In the genomic region with DNA sequence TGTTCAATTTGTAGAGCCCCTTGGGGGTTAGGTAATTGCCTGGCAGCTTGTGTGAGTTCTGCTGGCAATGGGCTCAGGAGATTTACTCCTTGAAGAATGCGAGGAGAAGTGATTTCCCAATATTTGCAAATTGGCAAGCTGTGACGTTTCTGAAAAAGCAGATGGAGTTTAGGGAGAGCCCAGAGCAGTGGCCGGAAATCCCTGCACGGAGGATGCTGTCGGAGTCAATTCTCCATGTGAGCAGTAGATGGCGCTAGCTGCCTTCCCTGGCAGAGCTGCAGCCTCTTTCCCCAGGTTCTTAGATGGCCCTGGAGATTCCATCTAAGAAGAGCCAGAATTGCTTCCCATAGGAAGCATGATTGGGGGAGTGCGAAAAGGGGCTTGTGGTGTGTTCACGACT, we compare ENCODE assay signal across 8 mouse cellular contexts. TPM values are rescaled to one million over a fixed set of nuclear protein-coding genes. Genes with fewer than 3 reads are reported as not detected.
DNase-seq lines count a peak whose midpoint lies in the region; ATAC-seq and TF ChIP-seq lines count a peak whose summit lies in the region.

No protein-coding gene starts in this region.

- ATAC-seq in CD4-positive, CD25-positive, alpha-beta regulatory T cell, adult 4 months, result peak; percentile 58
- ATAC-seq in embryonic facial prominence, embryonic 15.5 days (ENCODE audit: insufficient number of reproducible peaks, low FRiP score, low TSS enrichment, low read depth), result peak; percentile 27; the same call in 1 of the 2 replicates
- no peak for ATAC-seq in liver, embryonic 11.5 days (replicated peaks; ENCODE audit: low FRiP score)
- ATAC-seq in neural tube, embryonic 11.5 days (ENCODE audit: insufficient read depth, low FRiP score, low TSS enrichment), result peak; percentile 55

- no peak for TF ChIP-seq POLR2A in bone marrow macrophage, adult 2 months (IDR thresholded peaks at IDR 0.05; ENCODE audit: borderline replicate concordance, low read depth, low read length)
- TF ChIP-seq POLR2A in testis, adult 2 months (IDR thresholded peaks at IDR 0.05; ENCODE audit: control insufficient read depth, low read depth, low read length), result no peak

- no peak overlapping the region for H3K4me2 ChIP-seq in embryonic facial prominence, embryonic 15.5 days (replicated peaks)
- H3K4me2 ChIP-seq in liver, embryonic 11.5 days, result no peak overlapping the region
- 0 out of 2 replicates have a peak overlapping the region, but pooled peaks have one; percentile 2 for H3K4me2 ChIP-seq in neural tube, embryonic 11.5 days (ENCODE audit: low read depth)

- H3K27ac ChIP-seq in bone marrow macrophage, adult 2 months (ENCODE audit: insufficient read depth, low read depth, low read length), result no peak overlapping the region
- no peak overlapping the region for H3K27ac ChIP-seq in embryonic facial prominence, embryonic 15.5 days (replicated peaks)
- no peak overlapping the region for H3K27ac ChIP-seq in heart, embryonic 10.5 days
- H3K27ac ChIP-seq in liver, embryonic 11.5 days (ENCODE audit: low read depth, low read length), result no peak overlapping the region
- no peak overlapping the region for H3K27ac ChIP-seq in neural tube, embryonic 11.5 days (ENCODE audit: low read depth, low read length)
- H3K27ac ChIP-seq in testis, adult 2 months (ENCODE audit: control insufficient read depth, insufficient read depth, low read depth, low read length), result no peak overlapping the region

- no peaks in the 10 kb centered on the region for H3K4me1 ChIP-seq in bone marrow macrophage, adult 2 months (ENCODE audit: control insufficient read depth, insufficient read depth, low read length)
- H3K4me1 ChIP-seq in embryonic facial prominence, embryonic 15.5 days, result peaks cover 6% of the 10 kb centered on the region
- peaks cover 17% of the 10 kb centered on the region for H3K4me1 ChIP-seq in heart, embryonic 10.5 days
- no peaks in the 10 kb centered on the region for H3K4me1 ChIP-seq in liver, embryonic 11.5 days (replicated peaks; ENCODE audit: control insufficient read depth, insufficient read depth, low read length)
- H3K4me1 ChIP-seq in neural tube, embryonic 11.5 days (ENCODE audit: control insufficient read depth, insufficient read depth, low read length), result no peaks in the 10 kb centered on the region; the same call in 1 of the 2 replicates
- no peaks in the 10 kb centered on the region for H3K4me1 ChIP-seq in testis, adult 2 months (ENCODE audit: control insufficient read depth, insufficient read depth, low read length)

- under 1% methylated on average over 8 of the region's 8 CpGs for WGBS in embryonic facial prominence, embryonic 15.5 days
- 3% methylated on average over 8 of the region's 8 CpGs for WGBS in heart, embryonic 10.5 days
- 5% methylated on average over 8 of the region's 8 CpGs for WGBS in liver, embryonic 11.5 days
- WGBS in neural tube, embryonic 11.5 days, result 4% methylated on average over 8 of the region's 8 CpGs

- peak; percentile 79 for DNase-seq in heart, embryonic 10.5 days (ENCODE audit: low spot score)
- DNase-seq in kidney, postnatal 10 days, result peak; percentile 81
- DNase-seq in liver, embryonic 11.5 days (ENCODE audit: low spot score), result peak; percentile 40
- peak; percentile 72 for DNase-seq in neural tube, embryonic 11.5 days (ENCODE audit: low spot score)

- no peak overlapping the region for H3K4me3 ChIP-seq in bone marrow macrophage, adult 2 months (ENCODE audit: insufficient read depth, low read length)
- H3K4me3 ChIP-seq in embryonic facial prominence, embryonic 15.5 days (replicated peaks), result no peak overlapping the region
- no peak overlapping the region for H3K4me3 ChIP-seq in heart, embryonic 10.5 days
- H3K4me3 ChIP-seq in liver, embryonic 11.5 days (ENCODE audit: low read depth, low read length), result no peak overlapping the region
- H3K4me3 ChIP-seq in neural tube, embryonic 11.5 days (ENCODE audit: low read depth, low read length), result no peak overlapping the region
- no peak overlapping the region for H3K4me3 ChIP-seq in testis, adult 2 months (ENCODE audit: control insufficient read depth, low read depth, low read length)

- H3K36me3 ChIP-seq in embryonic facial prominence, embryonic 15.5 days, result no peaks in the 10 kb centered on the region
- no peaks in the 10 kb centered on the region for H3K36me3 ChIP-seq in heart, embryonic 10.5 days
- H3K36me3 ChIP-seq in liver, embryonic 11.5 days (ENCODE audit: control insufficient read depth, insufficient read depth, low read length), result no peaks in the 10 kb centered on the region
- H3K36me3 ChIP-seq in neural tube, embryonic 11.5 days (ENCODE audit: control insufficient read depth, insufficient read depth, low read length), result no peaks in the 10 kb centered on the region
- H3K36me3 ChIP-seq in testis, adult 2 months (ENCODE audit: control insufficient read depth, insufficient read depth, low read length), result no peaks in the 10 kb centered on the region

- peak; percentile 90 for TF ChIP-seq CTCF in bone marrow macrophage, adult 2 months (IDR thresholded peaks at IDR 0.05; ENCODE audit: low read depth, low read length)
- TF ChIP-seq CTCF in testis, adult 2 months (IDR thresholded peaks at IDR 0.05; ENCODE audit: control insufficient read depth, insufficient read depth, insufficient replicate concordance, low read depth, low read length), result peak; percentile 96

- H3K27me3 ChIP-seq in embryonic facial prominence, embryonic 15.5 days, result peaks cover 2% of the 10 kb centered on the region; the same call in 1 of the 2 replicates
- peaks cover 19% of the 10 kb centered on the region; the same call in 1 of the 2 replicates for H3K27me3 ChIP-seq in heart, embryonic 10.5 days (ENCODE audit: insufficient read depth, poor library complexity, severe bottlenecking)
- no peaks in the 10 kb centered on the region for H3K27me3 ChIP-seq in liver, embryonic 11.5 days (replicated peaks; ENCODE audit: control insufficient read depth, insufficient read depth, low read length)
- no peaks in the 10 kb centered on the region for H3K27me3 ChIP-seq in neural tube, embryonic 11.5 days (ENCODE audit: control insufficient read depth, insufficient read depth, low read length)
- no peaks in the 10 kb centered on the region for H3K27me3 ChIP-seq in testis, adult 2 months (ENCODE audit: control insufficient read depth, insufficient read depth, low read length)

- no peak overlapping the region for H3K9ac ChIP-seq in embryonic facial prominence, embryonic 15.5 days
- no peak overlapping the region for H3K9ac ChIP-seq in liver, embryonic 11.5 days (ENCODE audit: low read depth, low read length)
- H3K9ac ChIP-seq in neural tube, embryonic 11.5 days (ENCODE audit: low read length), result no peak overlapping the region

- no peaks in the 10 kb centered on the region for H3K9me3 ChIP-seq in embryonic facial prominence, embryonic 15.5 days (replicated peaks)
- no peaks in the 10 kb centered on the region for H3K9me3 ChIP-seq in heart, embryonic 10.5 days
- H3K9me3 ChIP-seq in liver, embryonic 11.5 days (ENCODE audit: control insufficient read depth, low read length), result no peaks in the 10 kb centered on the region
- H3K9me3 ChIP-seq in neural tube, embryonic 11.5 days (ENCODE audit: control insufficient read depth, low read length), result no peaks in the 10 kb centered on the region

RNA-seq across cellular contexts. Expression of gene Smim20, which starts 59.1 kb away (rescaled TPM):
- polyA plus RNA-seq in CD4-positive, CD25-positive, alpha-beta regulatory T cell, adult 4 months (2017; shearing (Covaris generic)), result 100 to 1,000 TPM; 104 to 116 TPM
- 42.0 and 45.6 TPM in 2 replicates for polyA plus RNA-seq in bone marrow macrophage, adult 2 months (2012; ENCODE audit: insufficient read depth, insufficient read length, missing spikeins)
- 84.1 and 86.9 TPM in 2 replicates for polyA plus RNA-seq in embryonic facial prominence, embryonic 15.5 days (2015; fragmentation: Nextera tagmentation; extraction: Ambion mirVana)
- 104 and 164 TPM in 2 replicates for polyA plus RNA-seq in heart, embryonic 10.5 days (2016; fragmentation: Nextera tagmentation; extraction: Ambion mirVana)
- 64.4 and 70.2 TPM in 2 replicates for polyA plus RNA-seq in liver, embryonic 11.5 days (2014; fragmentation: Nextera tagmentation; extraction: Ambion mirVana)
- polyA plus RNA-seq in neural tube, embryonic 11.5 days (2014; fragmentation: Nextera tagmentation; extraction: Ambion mirVana), result 59.5 and 71.8 TPM in 2 replicates
- polyA plus RNA-seq in testis, adult 2 months (2012; rRNA removed), result 15.8 and 16.9 TPM in 2 replicates
